Mouse (Mus musculus) E14TG2a.4 (cell line): ENCODE data around the gene Gm49388.

Source experiments
- CTCF ChIP-seq: conservative IDR thresholded peaks from 2 replicates; pipeline ENCODE4 v1.5.1; 2014; ENCODE audit warnings: low read length
- NANOG ChIP-seq: IDR thresholded peaks from 2 replicates; pipeline ENCODE4 v1.6.1; 2014; ENCODE audit warnings: borderline replicate concordance, low read length, mixed read lengths

DNA sequence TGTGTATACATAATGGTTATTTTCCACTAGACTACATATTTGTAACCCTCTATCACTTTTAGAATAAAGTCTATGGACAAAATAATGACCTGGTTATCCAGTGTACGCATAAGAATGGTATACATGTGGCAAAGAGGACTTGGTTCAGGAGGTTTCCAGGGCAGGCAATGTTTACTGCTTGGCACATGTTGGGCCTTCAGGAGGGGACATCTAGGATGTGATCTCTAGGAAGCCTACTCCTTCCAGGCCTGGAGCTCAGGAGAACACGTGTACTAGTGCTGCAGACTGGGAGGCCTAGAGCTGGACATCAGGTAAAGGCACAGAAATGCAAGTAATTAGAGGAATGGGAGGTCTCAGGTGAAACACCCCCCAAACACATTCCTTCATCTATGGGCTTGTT is 50.1 kb downstream of the Gm49388 start:
- TF ChIP-seq CTCF, result no peak
- TF ChIP-seq NANOG, result no peak
